Mouse (Mus musculus) cerebellum, adult 11 months (tissue): ENCODE results near the gene Hand1.

Experiments used
- DNase-seq: peaks from one replicate; pipeline ENCODE4 v3.0.0; 2022

Hand1 gene

GRCm38 (mm10) chr11:57800971-57801765 is 31.4 kb downstream of the Hand1 start, which contains the start of gene Sap30l:
Sap30l (plus strand) TSS chr11:57801637.
- DNase-seq = peak; percentile 96

- DNase-seq = no peak
These were observed 32.2 kb downstream of the Hand1 start for GRCm38 (mm10) chr11:57800266-57800951.

- DNase-seq = no peak
These were observed 33.2 kb downstream of the Hand1 start for GRCm38 (mm10) chr11:57799456-57799855.

DNA sequence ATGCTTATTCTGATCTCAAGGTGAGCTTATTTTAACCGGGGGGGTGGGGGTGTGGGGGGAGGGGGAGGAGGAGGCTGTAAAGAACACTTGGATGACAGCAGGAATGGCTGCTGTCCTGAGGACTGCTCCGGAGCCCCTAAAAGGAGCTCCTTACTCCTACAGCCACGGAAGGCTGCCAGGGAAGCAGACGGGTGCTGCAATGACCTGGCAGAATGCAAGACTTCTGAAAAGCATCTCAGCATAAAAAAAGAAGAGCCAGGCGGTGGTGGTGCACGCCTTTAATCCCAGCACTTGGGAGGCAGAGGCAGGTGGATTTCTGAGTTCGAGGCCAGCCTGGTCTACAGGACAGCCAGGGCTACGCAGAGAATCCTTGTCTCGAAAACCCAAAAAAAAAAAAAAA is 34.8 kb downstream of the Hand1 start:
- DNase-seq = no peak

DNA sequence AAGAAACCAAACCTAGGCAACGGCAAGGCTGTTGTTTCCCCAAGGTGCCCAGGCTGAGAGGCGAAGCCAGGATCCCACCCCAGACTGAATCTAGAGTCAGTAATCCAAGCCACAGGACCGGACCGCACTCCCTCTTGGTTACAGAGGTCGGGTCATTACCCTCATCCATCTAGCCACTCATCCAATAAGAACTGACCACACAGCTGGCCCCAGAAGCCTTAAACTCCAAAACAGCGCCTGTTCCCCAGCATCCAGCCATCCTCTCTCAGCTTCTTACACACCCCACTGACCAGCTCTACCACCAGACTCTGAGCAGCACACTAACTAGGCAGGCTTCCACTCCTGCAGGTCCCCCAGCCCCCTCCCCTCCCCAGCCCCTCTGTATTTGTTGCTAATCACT is 37.5 kb downstream of the Hand1 start:
- DNase-seq = no peak

DNA sequence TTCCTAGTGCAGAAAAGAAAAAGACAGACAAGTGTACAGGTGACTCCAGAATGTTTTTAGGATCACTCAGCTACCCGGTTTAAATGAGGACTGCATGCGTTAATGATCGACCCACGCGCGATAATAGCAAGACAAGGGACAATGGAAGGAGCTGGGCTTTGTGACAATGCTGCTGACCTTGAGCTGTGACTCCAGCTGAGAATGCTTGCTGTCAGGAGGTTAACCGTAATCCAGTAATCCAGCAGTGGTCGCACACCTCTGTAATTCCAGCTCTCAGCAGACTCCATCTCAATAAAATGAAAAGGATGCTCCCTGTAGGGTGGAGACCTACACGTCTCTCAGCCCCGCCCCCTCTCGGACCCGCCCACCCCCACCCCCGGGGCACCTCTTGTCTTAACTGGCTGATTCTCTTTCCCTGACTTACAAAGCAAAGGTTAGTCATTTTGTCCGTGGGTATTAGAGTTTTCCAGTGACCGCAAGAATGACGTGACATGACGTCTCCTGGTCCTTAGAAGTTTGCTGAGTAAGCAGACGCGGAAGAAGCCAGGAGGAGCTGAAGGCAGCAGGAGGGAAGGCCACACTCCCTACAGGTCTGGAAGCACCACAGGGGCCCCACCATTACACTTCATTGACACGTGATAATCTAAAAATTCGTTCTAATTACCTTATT is 41.6 kb downstream of the Hand1 start:
- DNase-seq = no peak

- DNase-seq = peak; percentile 35
These were observed 44.7 kb downstream of the Hand1 start for GRCm38 (mm10) chr11:57787913-57788312.

DNA sequence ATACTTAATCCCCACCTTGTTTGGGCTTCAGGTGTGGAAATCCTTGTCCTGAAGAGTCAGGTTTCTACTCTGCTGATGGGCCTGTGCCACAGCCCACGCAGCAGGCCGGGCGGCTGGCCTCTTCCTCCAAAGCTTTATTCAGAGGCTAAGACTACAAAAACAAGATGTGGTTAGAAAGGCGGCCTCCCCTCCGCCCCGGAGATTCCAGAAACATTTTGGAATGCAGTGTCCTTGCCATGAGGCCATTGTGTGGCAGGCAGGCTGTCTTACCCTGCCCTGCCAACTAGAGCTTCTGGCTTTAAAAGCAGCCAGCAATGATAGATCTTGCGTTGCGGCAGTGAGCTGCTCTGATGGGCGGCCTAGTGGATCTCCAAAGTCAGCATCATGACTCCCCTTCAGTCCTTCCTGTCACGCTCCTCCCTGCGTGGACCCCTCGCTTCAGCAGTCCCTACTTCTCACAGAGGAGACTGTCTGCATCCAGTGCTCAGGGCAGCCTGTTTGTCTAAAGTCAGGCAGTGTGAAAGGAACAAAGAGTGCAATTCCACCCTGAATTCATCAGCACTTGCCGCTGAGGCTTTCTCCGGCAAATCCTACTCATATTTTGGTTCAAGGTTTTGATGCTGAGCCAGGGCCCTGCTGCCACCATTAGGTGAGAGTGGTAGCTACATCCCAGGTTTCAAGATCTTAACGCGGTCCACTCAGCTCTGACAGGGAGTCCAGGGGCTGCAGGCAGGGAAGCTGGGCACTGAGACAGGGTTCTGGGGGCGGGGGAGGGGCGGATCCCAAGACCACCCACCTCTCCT is 45.8 kb downstream of the Hand1 start:
- DNase-seq = peak; percentile 49

DNA sequence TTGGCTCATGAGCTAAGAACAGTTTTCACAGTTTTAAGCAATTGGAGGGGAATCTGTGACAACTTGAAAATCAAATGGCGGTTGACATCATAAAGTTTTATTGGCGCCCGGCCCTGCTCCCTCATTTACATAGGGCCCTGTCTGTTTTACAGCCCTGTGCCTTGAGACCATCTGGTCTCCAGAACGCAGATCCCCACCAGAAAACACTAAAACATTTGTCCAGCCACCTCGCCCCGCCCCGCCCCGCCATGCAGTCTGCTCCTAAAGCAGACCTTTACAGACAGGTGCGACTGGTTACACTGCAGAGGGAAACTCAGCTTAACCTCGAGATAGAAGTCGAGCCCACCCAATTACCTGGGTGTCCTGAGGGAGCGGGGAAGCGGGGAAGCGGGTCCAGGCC is 52.8 kb downstream of the Hand1 start:
- DNase-seq = no peak
